Mouse (Mus musculus) neural tube, embryonic 12.5 days (tissue): Measurements from ENCODE around the gene Brd1. TPM values are rescaled to one million over a fixed set of nuclear protein-coding genes. Genes with fewer than 3 reads are reported as not detected.
"Not testable (repeated sequence)": the region's sequence is repeated elsewhere in the genome, so short reads cannot be mapped to it uniquely, and the experiment has no call there.

Source experiments
- ATAC-seq: fragments of 200-750 bp; cut with Nextera tagmentation; 2 replicates; pipeline ENCODE4 v1.8.0; 2017; ENCODE audit warnings: low read depth, mild to moderate bottlenecking, moderate TSS enrichment, moderate library complexity; ENCODE audit not compliant: low FRiP score
- H3K27ac ChIP-seq: fragments of 300-500 bp; sonication (generic); 2 replicates; pipeline ENCODE4 v1.5.1; 2016
- H3K27me3 ChIP-seq: fragments of 300-500 bp; sonication (generic); replicated peaks from 2 replicates; pipeline ENCODE4 v1.6.1; 2016; ENCODE audit warnings: mild to moderate bottlenecking
- H3K36me3 ChIP-seq: fragments of 300-500 bp; sonication (generic); 2 replicates; pipeline ENCODE4 v1.6.1; 2016; ENCODE audit warnings: mild to moderate bottlenecking
- H3K4me1 ChIP-seq: fragments of 300-500 bp; sonication (generic); 2 replicates; pipeline ENCODE4 v1.6.1; 2016
- H3K4me2 ChIP-seq: fragments of 300-500 bp; sonication (generic); replicated peaks from 2 replicates; pipeline ENCODE4 v1.6.1; 2016; ENCODE audit warnings: mild to moderate bottlenecking
- H3K4me3 ChIP-seq: fragments of 300-500 bp; sonication (generic); 2 replicates; pipeline ENCODE4 v1.5.1; 2016
- H3K9ac ChIP-seq: fragments of 300-500 bp; sonication (generic); 2 replicates; pipeline ENCODE4 v1.6.1; 2016; ENCODE audit warnings: mild to moderate bottlenecking
- H3K9me3 ChIP-seq: fragments of 300-500 bp; sonication (generic); 2 replicates; pipeline ENCODE4 v1.6.1; 2016; ENCODE audit warnings: mild to moderate bottlenecking
- WGBS: fragments of 180-500 bp; shearing (Covaris S2); methylation state at CpG from one replicate; pipeline ENCODE4 v1.1.7; 2016; 5-methylcytosine and 5-hydroxymethylcytosine counted together
- polyA plus RNA-seq: library from polyadenylated mRNA; unstranded; fragments of >200 nt; fragmentation: Nextera tagmentation; extraction: Ambion mirVana; gene quantifications from 2 replicates; pipeline ENCODE4 v1.2.1, GENCODE M21; 2016

The Brd1 gene
- polyA plus RNA-seq, 1 experiment from 2014 or later: 23.3 TPM

GRCm38 (mm10) chr15:88749617-88750016, 15.6 kb upstream of the Brd1 start:
- not testable (repeated sequence) for H3K27me3 ChIP-seq, H3K9ac ChIP-seq, H3K4me3 ChIP-seq, H3K27ac ChIP-seq, H3K36me3 ChIP-seq, ATAC-seq, H3K9me3 ChIP-seq, H3K4me2 ChIP-seq
- H3K4me1 ChIP-seq: peaks cover 19% of the 10 kb centered on the region
- WGBS: 93% methylated on average over 8 of the region's 8 CpGs

GRCm38 (mm10) chr15:88745926-88746325, 11.9 kb upstream of the Brd1 start:
- 53% methylated on average over 3 of the region's 3 CpGs for WGBS
- H3K4me1 ChIP-seq: peaks cover 6% of the 10 kb centered on the region
- no peak overlapping the region for H3K27ac ChIP-seq
- ATAC-seq: no peak
- H3K27me3 ChIP-seq: no peaks in the 10 kb centered on the region
- no peak overlapping the region for H3K4me3 ChIP-seq
- H3K9me3 ChIP-seq: no peaks in the 10 kb centered on the region
- H3K9ac ChIP-seq: no peak overlapping the region
- no peaks in the 10 kb centered on the region for H3K36me3 ChIP-seq
- H3K4me2 ChIP-seq: no peak overlapping the region

- H3K9me3 ChIP-seq: no peaks in the 10 kb centered on the region
- no peak overlapping the region for H3K9ac ChIP-seq
- no peak overlapping the region for H3K27ac ChIP-seq
- H3K4me2 ChIP-seq: no peak overlapping the region
- 0 out of 2 replicates have a peak, but pooled peaks cover under 1% of the 10 kb centered on the region for H3K4me1 ChIP-seq
- WGBS: 88% methylated on average over 3 of the region's 3 CpGs
- ATAC-seq: no peak
- no peaks in the 10 kb centered on the region for H3K36me3 ChIP-seq
- no peak overlapping the region for H3K4me3 ChIP-seq
- H3K27me3 ChIP-seq: no peaks in the 10 kb centered on the region
Observed at GRCm38 (mm10) chr15:88745347-88745746, 11.3 kb upstream of the Brd1 start.

GRCm38 (mm10) chr15:88743371-88743770, 9.3 kb upstream of the Brd1 start:
- peaks cover 11% of the 10 kb centered on the region; the same call in 1 of the 2 replicates for H3K4me1 ChIP-seq
- H3K9me3 ChIP-seq, H3K4me2 ChIP-seq, ATAC-seq, H3K36me3 ChIP-seq, H3K4me3 ChIP-seq, H3K27me3 ChIP-seq, H3K27ac ChIP-seq, H3K9ac ChIP-seq: not testable (repeated sequence)
- WGBS: 89% methylated on average over 5 of the region's 5 CpGs

GRCm38 (mm10) chr15:88741366-88741765, 7.3 kb upstream of the Brd1 start:
- Histone ChIP-seq H3K4me1 (peaks cover 11% of the 10 kb centered on the region; the same call in 1 of the 2 replicates), H3K9ac (no peak overlapping the region), H3K4me3 (no peak overlapping the region), H3K27ac (no peak overlapping the region), H3K9me3 (no peaks in the 10 kb centered on the region), H3K36me3 (no peaks in the 10 kb centered on the region), H3K27me3 (no peaks in the 10 kb centered on the region), H3K4me2 (no peak overlapping the region)
- WGBS: 59% methylated on average over 6 of the region's 6 CpGs
- no peak for ATAC-seq

- 77% methylated on average over 2 of the region's 2 CpGs for WGBS
Observed at GRCm38 (mm10) chr15:88738466-88738865, 4.4 kb upstream of the Brd1 start.

GRCm38 (mm10) chr15:88736166-88736565, 2.1 kb upstream of the Brd1 start:
- H3K27ac ChIP-seq: no peak overlapping the region
- H3K4me1 ChIP-seq: peaks cover 37% of the 10 kb centered on the region
- peaks cover 3% of the 10 kb centered on the region; the same call in 1 of the 2 replicates for H3K36me3 ChIP-seq
- H3K9me3 ChIP-seq: no peaks in the 10 kb centered on the region
- H3K4me2 ChIP-seq: no peak overlapping the region
- WGBS: 79% methylated on average over 4 of the region's 4 CpGs
- no peaks in the 10 kb centered on the region for H3K27me3 ChIP-seq
- H3K9ac ChIP-seq: no peak overlapping the region
- no peak overlapping the region for H3K4me3 ChIP-seq
- ATAC-seq: no peak

More at GRCm38 (mm10) chr15:88738466-88738865, 4.4 kb upstream of the Brd1 start:
- no peak for ATAC-seq
- Histone ChIP-seq H3K9ac (no peak overlapping the region), H3K4me2 (no peak overlapping the region), H3K36me3 (no peaks in the 10 kb centered on the region), H3K27ac (no peak overlapping the region), H3K9me3 (no peaks in the 10 kb centered on the region), H3K27me3 (no peaks in the 10 kb centered on the region), H3K4me1 (peaks cover 20% of the 10 kb centered on the region), H3K4me3 (no peak overlapping the region)

GRCm38 (mm10) chr15:88733041-88733751, 837 bp downstream of the Brd1 start:
- H3K27me3 ChIP-seq: no peaks in the 10 kb centered on the region
- peak; percentile 46; the same call in 1 of the 2 replicates for ATAC-seq
- peaks cover 28% of the 10 kb centered on the region for H3K4me1 ChIP-seq

GRCm38 (mm10) chr15:88732405-88733020, 1.5 kb downstream of the Brd1 start:
- Histone ChIP-seq H3K36me3 (peaks cover 29% of the 10 kb centered on the region), H3K4me2 (peak overlapping the region; percentile 97), H3K4me3 (peak overlapping the region; percentile 96), H3K27ac (no peak overlapping the region), H3K27me3 (no peaks in the 10 kb centered on the region), H3K9ac (peak overlapping the region; percentile 99), H3K9me3 (no peaks in the 10 kb centered on the region), H3K4me1 (peaks cover 28% of the 10 kb centered on the region)
- no peak for ATAC-seq
- WGBS: 37% methylated on average over 15 of the region's 15 CpGs

More at GRCm38 (mm10) chr15:88733041-88733751, 837 bp downstream of the Brd1 start:
- Histone ChIP-seq H3K9me3 (no peaks in the 10 kb centered on the region), H3K27ac (peak overlapping the region; percentile 76), H3K9ac (peak overlapping the region; percentile 99), H3K4me2 (peak overlapping the region; percentile 97), H3K4me3 (peak overlapping the region; percentile 96), H3K36me3 (peaks cover 26% of the 10 kb centered on the region)
- WGBS: under 1% methylated on average over 74 of the region's 86 CpGs

GRCm38 (mm10) chr15:88730717-88731116, 3.3 kb downstream of the Brd1 start:
- WGBS: 92% methylated on average over 3 of the region's 3 CpGs
- Histone ChIP-seq H3K4me2 (peak overlapping the region; percentile 97; the same call in 1 of the 2 replicates), H3K9ac (no peak overlapping the region)

GRCm38 (mm10) chr15:88727204-88727603, 6.8 kb downstream of the Brd1 start:
- 90% methylated on average over 3 of the region's 3 CpGs for WGBS
- no peaks in the 10 kb centered on the region for H3K27me3 ChIP-seq
- no peaks in the 10 kb centered on the region for H3K9me3 ChIP-seq
- ATAC-seq: no peak
- H3K36me3 ChIP-seq: peaks cover 75% of the 10 kb centered on the region
- H3K4me2 ChIP-seq: no peak overlapping the region
- peaks cover 18% of the 10 kb centered on the region for H3K4me1 ChIP-seq
- H3K9ac ChIP-seq: no peak overlapping the region
- H3K4me3 ChIP-seq: no peak overlapping the region
- no peak overlapping the region for H3K27ac ChIP-seq

More at GRCm38 (mm10) chr15:88730717-88731116, 3.3 kb downstream of the Brd1 start:
- peaks cover 42% of the 10 kb centered on the region for H3K36me3 ChIP-seq
- H3K27ac ChIP-seq: no peak overlapping the region
- no peak for ATAC-seq
- H3K9me3 ChIP-seq: no peaks in the 10 kb centered on the region
- H3K4me3 ChIP-seq: no peak overlapping the region
- peaks cover 28% of the 10 kb centered on the region for H3K4me1 ChIP-seq
- H3K27me3 ChIP-seq: no peaks in the 10 kb centered on the region

GRCm38 (mm10) chr15:88725036-88725435, 9.0 kb downstream of the Brd1 start:
- Histone ChIP-seq H3K9me3 (no peaks in the 10 kb centered on the region), H3K27ac (no peak overlapping the region), H3K4me3 (no peak overlapping the region), H3K27me3 (no peaks in the 10 kb centered on the region), H3K4me2 (no peak overlapping the region), H3K9ac (no peak overlapping the region), H3K36me3 (peaks cover 81% of the 10 kb centered on the region), H3K4me1 (peaks cover 6% of the 10 kb centered on the region)
- ATAC-seq: no peak
- WGBS: 94% methylated on average over 5 of the region's 5 CpGs
